Mouse (Mus musculus) liver, adult 2 months (tissue): ENCODE measurements around the gene Scpep1.

ENCODE experiments used
- CTCF ChIP-seq: fragments of 200-500 bp; IDR thresholded peaks from 2 replicates; pipeline ENCODE4 v1.5.1; 2011; ENCODE audit warnings: low read depth, low read length, control low read depth
- POLR2A ChIP-seq: fragments of 200-500 bp; IDR thresholded peaks from 2 replicates; pipeline ENCODE4 v1.6.1; 2011; ENCODE audit warnings: low read length, control low read depth; ENCODE audit not compliant: insufficient read depth; ENCODE audit errors: extremely low read depth

GRCm38 (mm10) chr11:88996427-88996826 lies 41.2 kb upstream of the Scpep1 start:
- TF ChIP-seq CTCF, result no peak
- no peak for TF ChIP-seq POLR2A
